Mouse (Mus musculus) midbrain, postnatal 0 days (tissue): ENCODE measurements around the gene Eif4g3. TPM values are rescaled to one million over a fixed set of nuclear protein-coding genes. Genes with fewer than 3 reads are reported as not detected.
A peak's percentile ranks its signal among the peaks of the same experiment; 100 is the strongest.
"Not testable (repeated sequence)": the region's sequence is repeated elsewhere in the genome, so short reads cannot be mapped to it uniquely, and the experiment has no call there.

Source experiments
- ATAC-seq: fragments of 200-750 bp; cut with Nextera tagmentation; 2 replicates; pipeline ENCODE4 v1.8.0; 2017; ENCODE audit warnings: moderate number of reproducible peaks, mild to moderate bottlenecking, moderate TSS enrichment, moderate library complexity; ENCODE audit not compliant: low FRiP score
- DNase-seq: peaks from one replicate; pipeline ENCODE4 v3.0.0-alpha.2; 2015; ENCODE audit warnings: low spot score
- H3K27ac ChIP-seq: fragments of 300-500 bp; sonication (generic); 2 replicates; pipeline ENCODE4 v1.5.1; 2014; ENCODE audit warnings: low read depth, mild to moderate bottlenecking, low read length, mixed read lengths
- H3K27me3 ChIP-seq: fragments of 300-500 bp; sonication (generic); 2 replicates; pipeline ENCODE4 v1.6.1; 2014; ENCODE audit warnings: low read length, control low read depth, mixed read lengths; ENCODE audit not compliant: insufficient read depth
- H3K36me3 ChIP-seq: fragments of 300-500 bp; sonication (generic); 2 replicates; pipeline ENCODE4 v1.6.1; 2014; ENCODE audit warnings: low read length, control low read depth, mixed read lengths; ENCODE audit not compliant: insufficient read depth
- H3K4me1 ChIP-seq: fragments of 300-500 bp; sonication (generic); 2 replicates; pipeline ENCODE4 v1.6.1; 2014; ENCODE audit warnings: mild to moderate bottlenecking, control low read depth, antibody characterized with exemption, low read length, mixed read lengths; ENCODE audit not compliant: insufficient read depth
- H3K4me2 ChIP-seq: fragments of 300-500 bp; sonication (generic); 2 replicates; pipeline ENCODE4 v1.6.1; 2014; ENCODE audit warnings: low read depth, mild to moderate bottlenecking, low read length, mixed read lengths; ENCODE audit not compliant: poor library complexity, severe bottlenecking
- H3K4me3 ChIP-seq: fragments of 300-500 bp; sonication (generic); 2 replicates; pipeline ENCODE4 v1.5.1; 2014; ENCODE audit warnings: low read depth, mild to moderate bottlenecking, low read length, moderate library complexity
- H3K9ac ChIP-seq: fragments of 300-500 bp; sonication (generic); replicated peaks from 2 replicates; pipeline ENCODE4 v1.6.1; 2014; ENCODE audit warnings: mild to moderate bottlenecking, low read length, moderate library complexity, mixed read lengths; ENCODE audit not compliant: poor library complexity, severe bottlenecking
- H3K9me3 ChIP-seq: fragments of 300-500 bp; sonication (generic); 2 replicates; pipeline ENCODE4 v1.6.1; 2016; ENCODE audit warnings: low read length, control low read depth
- CTCF ChIP-seq: IDR thresholded peaks from 2 replicates; pipeline ENCODE4 v1.5.1; 2016; ENCODE audit warnings: antibody characterized with exemption, mild to moderate bottlenecking
- WGBS: fragments of 180-500 bp; shearing (Covaris S2); extraction: QIAGEN DNeasy Blood & Tissue Kit; methylation state at CpG from one replicate; pipeline ENCODE4 v1.1.7; 2014; 5-methylcytosine and 5-hydroxymethylcytosine counted together
- polyA plus RNA-seq: library from polyadenylated mRNA; unstranded; fragments of >200 nt; fragmentation: Nextera tagmentation; extraction: Ambion mirVana; gene quantifications from 2 replicates; pipeline ENCODE4 v1.2.1, GENCODE M21; 2015
- total RNA-seq: library from RNA; depleted of rRNA; stranded (reverse); fragments of >200 nt; gene quantifications from 2 replicates; pipeline ENCODE4 v1.2.3, GENCODE M21; 2014

Eif4g3 gene
- total and polyA plus RNA-seq, 2 experiments from 2014 or later: 42.4 to 92.2 TPM

- Histone ChIP-seq H3K4me3 (no peak overlapping the region), H3K4me1 (no peaks in the 10 kb centered on the region), H3K9ac (no peak overlapping the region), H3K9me3 (no peaks in the 10 kb centered on the region), H3K27ac (no peak overlapping the region), H3K4me2 (no peak overlapping the region), H3K36me3 (peaks cover 3% of the 10 kb centered on the region; the same call in 1 of the 2 replicates), H3K27me3 (no peaks in the 10 kb centered on the region)
- DNase-seq: no peak
- ATAC-seq: no peak
- 95% methylated on average over 8 of the region's 8 CpGs for WGBS
- no peak for TF ChIP-seq CTCF
These were observed 53.5 kb downstream of the Eif4g3 start for GRCm38 (mm10) chr4:138046371-138046770.

GRCm38 (mm10) chr4:138049547-138049946 is 56.7 kb downstream of the Eif4g3 start:
- no peak overlapping the region for H3K27ac ChIP-seq
- WGBS: 84% methylated on average over 6 of the region's 6 CpGs
- peaks cover 3% of the 10 kb centered on the region; the same call in 1 of the 2 replicates for H3K36me3 ChIP-seq
- no peaks in the 10 kb centered on the region for H3K9me3 ChIP-seq
- H3K27me3 ChIP-seq: no peaks in the 10 kb centered on the region
- H3K4me1 ChIP-seq: no peaks in the 10 kb centered on the region
- no peak overlapping the region for H3K4me3 ChIP-seq
- TF ChIP-seq CTCF: no peak
- ATAC-seq: no peak
- no peak for DNase-seq
- H3K9ac ChIP-seq: no peak overlapping the region
- H3K4me2 ChIP-seq: no peak overlapping the region

DNA sequence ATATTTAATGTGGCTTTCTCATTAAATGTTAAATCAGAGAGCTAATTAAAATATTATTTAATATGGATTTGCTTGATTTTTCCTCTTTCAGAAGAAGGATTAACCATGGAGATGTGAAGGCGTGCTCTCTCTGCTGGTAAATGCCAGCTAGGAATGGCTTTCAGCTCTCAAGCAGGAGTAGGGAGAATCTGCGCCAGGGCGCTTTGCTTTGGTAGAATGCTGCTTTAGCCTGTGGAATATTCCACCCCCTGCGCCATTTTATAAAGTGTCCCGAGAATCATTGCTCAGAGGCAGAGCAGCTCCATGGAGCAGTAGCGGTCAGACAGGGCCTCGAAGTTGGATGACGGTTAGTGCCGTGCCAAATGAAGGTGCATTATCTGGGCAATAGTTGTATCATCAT is 58.7 kb downstream of the Eif4g3 start:
- 0 out of 2 replicates have a peak overlapping the region, but pooled peaks have one; percentile 9 for H3K27ac ChIP-seq
- DNase-seq (no peak), ATAC-seq (no peak)
- WGBS: 85% methylated on average over 9 of the region's 9 CpGs
- no peak overlapping the region for H3K4me3 ChIP-seq
- TF ChIP-seq CTCF: no peak
- H3K36me3 ChIP-seq: peaks cover 3% of the 10 kb centered on the region; the same call in 1 of the 2 replicates
- H3K27me3 ChIP-seq: no peaks in the 10 kb centered on the region
- no peaks in the 10 kb centered on the region for H3K9me3 ChIP-seq
- H3K4me1 ChIP-seq: no peaks in the 10 kb centered on the region
- H3K9ac ChIP-seq: no peak overlapping the region
- no peak overlapping the region for H3K4me2 ChIP-seq

GRCm38 (mm10) chr4:138056658-138057057 is 63.8 kb downstream of the Eif4g3 start:
- ATAC-seq: no peak
- Histone ChIP-seq H3K36me3 (no peaks in the 10 kb centered on the region; the same call in 1 of the 2 replicates), H3K4me2 (no peak overlapping the region), H3K27ac (no peak overlapping the region), H3K4me3 (no peak overlapping the region), H3K9ac (no peak overlapping the region), H3K9me3 (no peaks in the 10 kb centered on the region), H3K4me1 (no peaks in the 10 kb centered on the region), H3K27me3 (no peaks in the 10 kb centered on the region)
- WGBS: 52% methylated on average over 5 of the region's 5 CpGs
- DNase-seq: no peak
- TF ChIP-seq CTCF: no peak

DNA sequence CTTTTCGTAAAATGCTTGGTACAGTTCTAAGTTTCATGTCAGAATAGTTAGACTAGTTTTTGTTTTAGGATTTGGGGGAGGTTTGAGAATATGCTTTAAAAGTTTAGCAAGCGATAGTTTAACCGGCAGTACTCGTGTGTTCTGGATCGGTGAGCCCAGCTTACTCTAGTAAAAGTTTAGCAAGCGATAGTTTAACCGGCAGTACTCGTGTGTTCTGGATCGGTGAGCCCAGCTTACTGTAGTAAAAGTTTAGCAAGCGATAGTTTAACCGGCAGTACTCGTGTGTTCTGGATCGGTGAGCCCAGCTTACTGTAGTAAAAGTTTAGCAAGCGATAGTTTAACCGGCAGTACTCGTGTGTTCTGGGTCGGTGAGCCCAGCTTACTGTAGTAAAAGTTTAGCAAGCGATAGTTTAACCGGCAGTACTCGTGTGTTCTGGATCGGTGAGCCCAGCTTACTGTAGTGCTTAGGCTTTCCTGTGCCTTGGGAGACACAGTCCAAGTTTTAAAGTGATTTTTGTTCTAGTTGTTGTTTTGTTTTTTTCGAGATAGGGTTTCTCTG is 64.5 kb downstream of the Eif4g3 start:
- H3K27ac ChIP-seq, DNase-seq, ATAC-seq, H3K9me3 ChIP-seq, H3K4me3 ChIP-seq, H3K4me1 ChIP-seq, H3K36me3 ChIP-seq, H3K27me3 ChIP-seq, H3K4me2 ChIP-seq, H3K9ac ChIP-seq: not testable (repeated sequence)
- WGBS: 96% methylated on average over 22 of the region's 22 CpGs

GRCm38 (mm10) chr4:138061161-138061560 is 68.3 kb downstream of the Eif4g3 start:
- no peak overlapping the region for H3K4me2 ChIP-seq
- no peaks in the 10 kb centered on the region for H3K4me1 ChIP-seq
- DNase-seq: no peak
- whole genome bisulfite sequencing: 77% methylated on average over 4 of the region's 4 CpGs
- no peaks in the 10 kb centered on the region for H3K27me3 ChIP-seq
- TF ChIP-seq CTCF: no peak
- no peak overlapping the region for H3K4me3 ChIP-seq
- no peak for ATAC-seq
- H3K9me3 ChIP-seq: no peaks in the 10 kb centered on the region
- H3K27ac ChIP-seq: no peak overlapping the region
- H3K9ac ChIP-seq: no peak overlapping the region
- no peaks in the 10 kb centered on the region; the same call in 1 of the 2 replicates for H3K36me3 ChIP-seq
